Mouse (Mus musculus): Measurements from ENCODE around the gene Ap2a2. TPM values are rescaled to one million over a fixed set of nuclear protein-coding genes. Genes with fewer than 3 reads are reported as not detected.
A peak's percentile ranks its signal among the peaks of the same experiment; 100 is the strongest.
"Not testable (repeated sequence)": the region's sequence is repeated elsewhere in the genome, so short reads cannot be mapped to it uniquely, and the experiment has no call there.

Ap2a2 gene
- total and polyA plus RNA-seq, 2 experiments from 2014 or later = 112 to 187 TPM

DNA sequence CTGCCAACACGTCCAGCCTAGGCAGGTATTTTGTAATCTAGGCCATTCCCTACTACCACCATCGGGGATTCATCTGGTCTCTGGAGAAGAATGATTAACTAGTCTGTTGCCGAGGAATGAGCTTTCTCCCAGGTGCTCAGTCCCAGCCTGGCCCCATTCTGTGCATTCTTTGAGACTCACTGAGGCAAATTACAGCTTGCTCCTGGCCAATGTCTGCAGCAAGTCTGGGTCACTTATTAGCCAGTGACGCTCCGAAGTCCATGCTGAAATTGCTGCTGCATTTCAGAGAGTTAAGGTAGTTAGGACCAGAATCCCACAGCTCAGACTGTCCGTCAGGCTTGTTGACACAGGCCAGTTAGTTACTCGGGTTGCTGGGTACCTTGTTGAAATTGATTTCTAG lies 19.4 kb downstream of the Ap2a2 start:
- H3K4me1 ChIP-seq (ENCODE audit: insufficient read depth) = no peaks in the 10 kb centered on the region
- no peak overlapping the region for H3K27ac ChIP-seq (ENCODE audit: low read depth, low read length)
- DNase-seq (no peak), ATAC-seq (no peak)
- no peak overlapping the region for H3K4me3 ChIP-seq (ENCODE audit: low read depth, low read length)
- H3K9me3 ChIP-seq (ENCODE audit: low read length) = no peaks in the 10 kb centered on the region
- H3K4me2 ChIP-seq (ENCODE audit: low read depth) = no peak overlapping the region
- no peak overlapping the region for H3K9ac ChIP-seq
- WGBS = 88% methylated on average over 7 of the region's 7 CpGs
- TF ChIP-seq CTCF (IDR thresholded peaks at IDR 0.05; ENCODE audit: low read depth) = no peak
- H3K27me3 ChIP-seq (ENCODE audit: insufficient read depth, low read length) = no peaks in the 10 kb centered on the region
- peaks cover 3% of the 10 kb centered on the region; the same call in 1 of the 2 replicates for H3K36me3 ChIP-seq (ENCODE audit: insufficient read depth)

GRCm38 (mm10) chr7:141584048-141584841 lies 22.3 kb downstream of the Ap2a2 start:
- Histone ChIP-seq H3K4me1 (ENCODE audit: insufficient read depth) (no peaks in the 10 kb centered on the region), H3K27me3 (ENCODE audit: insufficient read depth, low read length) (no peaks in the 10 kb centered on the region), H3K27ac (ENCODE audit: low read depth, low read length) (no peak overlapping the region), H3K9ac (no peak overlapping the region), H3K4me2 (ENCODE audit: low read depth) (no peak overlapping the region), H3K36me3 (ENCODE audit: insufficient read depth) (peaks cover 11% of the 10 kb centered on the region), H3K9me3 (ENCODE audit: low read length) (no peaks in the 10 kb centered on the region), H3K4me3 (ENCODE audit: low read depth, low read length) (no peak overlapping the region)
- TF ChIP-seq CTCF (IDR thresholded peaks at IDR 0.05; ENCODE audit: low read depth) = 0 out of 2 replicates have a peak, but pooled peaks have one; percentile 9
- DNase-seq = no peak
- no peak for ATAC-seq
- WGBS = 93% methylated on average over 4 of the region's 5 CpGs

GRCm38 (mm10) chr7:141585288-141585687 lies 23.3 kb downstream of the Ap2a2 start:
- no peak overlapping the region for H3K9ac ChIP-seq
- no peaks in the 10 kb centered on the region for H3K4me1 ChIP-seq (ENCODE audit: insufficient read depth)
- H3K4me3 ChIP-seq (ENCODE audit: low read depth, low read length) = no peak overlapping the region
- 83% methylated on average over 4 of the region's 4 CpGs for WGBS
- H3K27ac ChIP-seq (ENCODE audit: low read depth, low read length) = no peak overlapping the region
- no peak for ATAC-seq
- DNase-seq = no peak
- H3K4me2 ChIP-seq (ENCODE audit: low read depth) = no peak overlapping the region
- TF ChIP-seq CTCF (IDR thresholded peaks at IDR 0.05; ENCODE audit: low read depth) = no peak
- no peaks in the 10 kb centered on the region for H3K9me3 ChIP-seq (ENCODE audit: low read length)
- peaks cover 18% of the 10 kb centered on the region for H3K36me3 ChIP-seq (ENCODE audit: insufficient read depth)
- H3K27me3 ChIP-seq (ENCODE audit: insufficient read depth, low read length) = no peaks in the 10 kb centered on the region

GRCm38 (mm10) chr7:141585881-141586280 lies 23.9 kb downstream of the Ap2a2 start:
- ATAC-seq (no peak), DNase-seq (no peak)
- Histone ChIP-seq H3K27ac (ENCODE audit: low read depth, low read length) (no peak overlapping the region), H3K9ac (no peak overlapping the region), H3K4me3 (ENCODE audit: low read depth, low read length) (no peak overlapping the region), H3K4me2 (ENCODE audit: low read depth) (no peak overlapping the region), H3K4me1 (ENCODE audit: insufficient read depth) (no peaks in the 10 kb centered on the region), H3K27me3 (ENCODE audit: insufficient read depth, low read length) (no peaks in the 10 kb centered on the region), H3K36me3 (ENCODE audit: insufficient read depth) (peaks cover 23% of the 10 kb centered on the region), H3K9me3 (ENCODE audit: low read length) (no peaks in the 10 kb centered on the region)
- 90% methylated on average over 1 of the region's 1 CpGs for WGBS
- no peak for TF ChIP-seq CTCF (IDR thresholded peaks at IDR 0.05; ENCODE audit: low read depth)

GRCm38 (mm10) chr7:141588890-141589289 lies 26.9 kb downstream of the Ap2a2 start:
- no peaks in the 10 kb centered on the region for H3K4me1 ChIP-seq (ENCODE audit: insufficient read depth)
- H3K27ac ChIP-seq (ENCODE audit: low read depth, low read length) = no peak overlapping the region
- peaks cover 27% of the 10 kb centered on the region for H3K36me3 ChIP-seq (ENCODE audit: insufficient read depth)
- no peak overlapping the region for H3K4me2 ChIP-seq (ENCODE audit: low read depth)
- ATAC-seq = no peak
- H3K9me3 ChIP-seq (ENCODE audit: low read length) = no peaks in the 10 kb centered on the region
- H3K27me3 ChIP-seq (ENCODE audit: insufficient read depth, low read length) = no peaks in the 10 kb centered on the region
- H3K4me3 ChIP-seq (ENCODE audit: low read depth, low read length) = no peak overlapping the region
- TF ChIP-seq CTCF (IDR thresholded peaks at IDR 0.05; ENCODE audit: low read depth) = no peak
- no peak overlapping the region for H3K9ac ChIP-seq
- WGBS = 92% methylated on average over 6 of the region's 6 CpGs
- no peak for DNase-seq

- not testable (repeated sequence) for H3K27ac ChIP-seq (ENCODE audit: low read depth, low read length); DNase-seq; H3K4me3 ChIP-seq (ENCODE audit: low read depth, low read length); H3K4me2 ChIP-seq (ENCODE audit: low read depth); H3K9ac ChIP-seq; ATAC-seq; H3K27me3 ChIP-seq (ENCODE audit: insufficient read depth, low read length); H3K9me3 ChIP-seq (ENCODE audit: low read length); H3K4me1 ChIP-seq (ENCODE audit: insufficient read depth)
- WGBS = 96% methylated on average over 5 of the region's 7 CpGs
- peaks cover 27% of the 10 kb centered on the region for H3K36me3 ChIP-seq (ENCODE audit: insufficient read depth)
Observed at GRCm38 (mm10) chr7:141590249-141590648, 28.3 kb downstream of the Ap2a2 start.

GRCm38 (mm10) chr7:141590959-141591358 lies 29.0 kb downstream of the Ap2a2 start:
- Histone ChIP-seq H3K9ac (no peak overlapping the region), H3K36me3 (ENCODE audit: insufficient read depth) (peaks cover 27% of the 10 kb centered on the region), H3K27me3 (ENCODE audit: insufficient read depth, low read length) (no peaks in the 10 kb centered on the region), H3K27ac (ENCODE audit: low read depth, low read length) (no peak overlapping the region), H3K4me2 (ENCODE audit: low read depth) (no peak overlapping the region), H3K4me1 (ENCODE audit: insufficient read depth) (no peaks in the 10 kb centered on the region), H3K4me3 (ENCODE audit: low read depth, low read length) (no peak overlapping the region), H3K9me3 (ENCODE audit: low read length) (no peaks in the 10 kb centered on the region)
- 95% methylated on average over 8 of the region's 8 CpGs for WGBS
- no peak for DNase-seq
- no peak for ATAC-seq
- TF ChIP-seq CTCF (IDR thresholded peaks at IDR 0.05; ENCODE audit: low read depth) = no peak

Measured in forebrain, postnatal 0 days (tissue).